Mouse (Mus musculus): Measurements from ENCODE around the gene Gm42688. TPM values are rescaled to one million over a fixed set of nuclear protein-coding genes. Genes with fewer than 3 reads are reported as not detected.

Gm42688 gene
- polyA plus RNA-seq, 1 experiment from 2014 or later, result 3.5 TPM

DNA sequence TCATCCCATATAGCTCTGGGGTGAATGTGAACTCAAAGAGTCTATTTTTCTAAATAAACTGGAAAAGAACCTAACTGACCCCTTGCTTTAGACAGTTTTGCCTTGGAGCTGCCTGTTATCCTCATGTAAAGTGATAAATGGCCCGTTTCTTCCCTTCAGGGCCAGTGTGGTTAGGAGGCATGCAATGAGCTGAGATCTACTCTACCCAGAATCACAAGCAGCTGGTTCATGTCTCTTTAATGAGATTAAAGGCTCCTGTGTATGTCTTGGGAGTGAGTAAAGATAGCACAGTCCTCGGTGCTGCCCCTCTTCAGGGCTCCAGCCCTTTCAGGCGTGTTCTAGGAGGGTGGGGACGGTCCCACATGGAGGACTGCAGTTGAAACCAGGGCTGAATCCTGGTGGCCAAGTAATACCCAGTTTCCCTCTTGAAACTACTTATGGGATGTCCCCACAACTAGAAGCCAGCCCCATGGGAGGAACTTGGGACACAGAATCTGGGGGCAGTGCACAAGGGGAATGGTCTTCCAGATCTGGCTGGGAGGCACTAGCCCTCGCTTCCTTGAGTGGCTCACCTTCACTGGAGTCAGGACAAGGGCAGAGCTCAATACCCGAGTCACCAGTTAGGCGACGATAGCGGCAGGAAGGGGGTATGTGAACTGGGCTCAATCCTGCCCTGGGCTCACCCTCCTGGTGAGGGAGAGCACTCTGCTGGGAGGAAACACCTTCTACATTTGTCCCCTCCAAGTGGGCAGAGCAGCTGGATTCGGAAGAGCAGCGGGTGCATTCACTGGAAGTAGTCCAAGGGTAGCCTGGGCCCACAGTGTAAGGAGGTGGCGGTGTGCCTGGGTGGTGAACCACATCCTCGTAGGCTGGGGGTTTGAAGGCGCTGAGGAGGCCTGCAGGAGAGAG, 17.7 kb downstream of the Gm42688 start:
- ATAC-seq (ENCODE audit: insufficient number of reproducible peaks, insufficient read depth, low FRiP score, low TSS enrichment, low read depth), result no peak
- Histone ChIP-seq H3K36me3 (peaks cover 33% of the 10 kb centered on the region), H3K4me3 (0 out of 2 replicates have a peak overlapping the region, but pooled peaks have one; percentile 80), H3K27me3 (no peaks in the 10 kb centered on the region), H3K4me2 (no peak overlapping the region), H3K9ac (peak overlapping the region; percentile 92), H3K4me1 (peaks cover 66% of the 10 kb centered on the region), H3K27ac (peak overlapping the region; percentile 51; the same call in 1 of the 2 replicates), H3K9me3 (no peaks in the 10 kb centered on the region)
- WGBS, result 77% methylated on average over 14 of the region's 14 CpGs

DNA sequence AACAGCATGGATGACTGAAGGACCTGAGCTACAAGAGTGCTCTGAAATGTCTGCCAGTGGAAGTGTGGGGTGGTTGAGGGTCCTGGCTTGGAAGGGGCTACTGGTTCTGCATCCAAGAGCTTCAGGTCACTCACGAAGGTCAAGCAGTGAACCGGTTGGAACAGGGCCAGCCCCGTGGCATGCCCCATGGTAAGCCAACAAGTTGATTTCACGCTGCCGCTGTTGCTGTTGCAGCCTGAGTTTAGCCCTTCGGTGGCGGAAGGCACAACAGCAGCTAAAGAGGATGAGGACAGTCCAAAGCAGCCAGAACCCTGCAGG, 18.3 kb downstream of the Gm42688 start:
- Histone ChIP-seq H3K9me3 (no peaks in the 10 kb centered on the region), H3K27ac (0 out of 2 replicates have a peak overlapping the region, but pooled peaks have one; percentile 51), H3K9ac (peak overlapping the region; percentile 92), H3K4me1 (peaks cover 67% of the 10 kb centered on the region), H3K4me3 (peak overlapping the region; percentile 80), H3K4me2 (peak overlapping the region; percentile 83), H3K27me3 (no peaks in the 10 kb centered on the region), H3K36me3 (peaks cover 33% of the 10 kb centered on the region)
- no peak for ATAC-seq (ENCODE audit: insufficient number of reproducible peaks, insufficient read depth, low FRiP score, low TSS enrichment, low read depth)
- 70% methylated on average over 7 of the region's 7 CpGs for WGBS

DNA sequence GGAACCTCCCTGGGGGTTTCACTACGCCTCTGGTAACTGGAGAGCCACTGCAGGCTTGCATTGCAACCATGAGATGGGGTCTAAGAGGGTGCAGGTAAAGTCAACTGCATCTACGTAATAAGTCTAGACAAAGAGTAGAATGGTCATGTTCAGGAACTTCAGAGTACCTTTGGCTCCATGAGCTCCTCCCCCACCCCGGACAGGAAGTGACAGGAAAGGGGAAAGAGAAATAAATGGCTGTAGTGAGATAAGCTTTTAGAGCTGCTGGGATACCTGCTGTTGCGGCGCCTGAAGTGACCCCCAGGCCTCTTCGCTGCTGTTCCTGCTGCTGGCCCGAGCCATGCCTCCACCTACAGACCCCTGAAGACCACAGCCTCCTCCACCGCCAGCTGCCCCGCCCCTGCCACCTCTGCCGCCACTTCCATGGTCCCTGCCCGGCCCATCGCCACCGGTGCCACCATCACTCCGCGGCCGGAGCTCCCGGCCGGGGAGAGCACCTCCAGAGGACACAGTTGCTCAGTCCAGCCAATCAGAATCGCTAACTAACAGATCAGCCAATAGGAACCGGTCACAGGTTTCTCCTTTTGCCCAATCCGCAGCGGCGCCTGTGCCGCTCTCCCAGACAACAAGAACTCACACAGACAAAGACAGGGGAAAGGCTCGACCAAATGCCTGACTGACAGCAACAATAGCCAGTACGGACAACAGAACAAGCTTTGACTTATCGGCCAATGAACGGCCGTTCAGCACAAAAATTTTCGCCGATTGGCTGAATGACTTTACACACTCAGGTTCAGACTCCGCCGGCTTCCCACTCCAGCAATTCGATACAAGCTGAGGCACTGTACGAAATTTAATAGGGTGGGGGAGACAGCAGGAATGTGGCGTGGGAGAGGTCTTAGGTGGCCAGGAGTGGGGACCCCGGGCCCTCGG, 19.8 kb downstream of the Gm42688 start, which contains the start of gene Wbp1:
Gene Wbp1 (minus strand): TSS at position 630 of the 933 bp plus-strand sequence.
- H3K9me3 ChIP-seq, result no peaks in the 10 kb centered on the region
- peak within 1 kb of the TSS; percentile 83 for H3K4me2 ChIP-seq
- peak within 1 kb of the TSS; percentile 100 for H3K27ac ChIP-seq
- no peaks in the 10 kb centered on the region for H3K27me3 ChIP-seq
- peak within 1 kb of the TSS; percentile 80 for H3K4me3 ChIP-seq
- H3K4me1 ChIP-seq, result peaks cover 65% of the 10 kb centered on the region
- WGBS, result under 1% methylated on average over 38 of the region's 38 CpGs
- peak within 1 kb of the TSS; percentile 92 for H3K9ac ChIP-seq
- ATAC-seq (ENCODE audit: insufficient number of reproducible peaks, insufficient read depth, low FRiP score, low TSS enrichment, low read depth), result peak; percentile 93
- H3K36me3 ChIP-seq, result peaks cover 33% of the 10 kb centered on the region

DNA sequence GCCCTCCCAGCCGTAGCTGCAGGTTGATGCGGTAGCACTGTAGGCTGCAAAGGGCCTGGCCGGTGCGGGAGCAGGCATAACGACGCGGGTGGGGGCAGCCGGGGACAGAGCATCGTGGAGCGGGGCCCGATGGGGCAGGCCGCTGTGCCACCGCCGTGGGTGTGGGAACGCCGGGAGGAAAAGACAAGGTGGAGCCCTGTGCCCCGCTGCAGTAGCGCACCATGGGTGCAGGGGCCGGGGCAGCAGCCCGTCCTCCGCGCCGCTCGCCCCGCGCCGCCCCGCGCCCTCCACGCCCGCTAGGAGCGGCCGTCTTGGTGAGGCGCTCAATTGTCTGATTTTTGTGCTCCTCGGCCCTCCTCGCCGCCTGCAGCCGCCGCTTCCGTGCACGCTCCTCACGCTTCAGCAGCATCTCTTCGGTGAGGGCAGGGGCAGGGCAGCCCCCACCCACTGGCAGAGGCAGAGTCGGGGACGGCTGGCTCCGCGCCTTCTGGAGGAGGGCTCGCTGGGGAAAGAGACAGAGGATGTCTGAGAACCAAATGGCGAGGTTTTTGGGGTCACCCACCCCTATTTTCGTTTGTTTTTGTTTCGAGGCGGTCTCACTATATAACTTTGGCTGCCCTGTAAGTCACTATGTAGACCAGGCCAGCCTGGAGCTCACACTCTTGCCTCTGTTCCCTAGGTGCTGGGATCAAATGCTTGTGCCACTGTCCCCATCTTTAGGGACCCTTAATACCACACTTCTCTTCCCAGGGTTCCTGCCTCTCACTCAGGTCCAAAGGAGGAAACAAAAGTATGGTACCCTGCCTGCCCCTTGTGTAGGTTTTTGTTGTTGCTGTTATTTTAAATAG, 20.7 kb downstream of the Gm42688 start:
- Histone ChIP-seq H3K9me3 (no peaks in the 10 kb centered on the region), H3K4me3 (peak overlapping the region; percentile 80), H3K27me3 (no peaks in the 10 kb centered on the region), H3K27ac (peak overlapping the region; percentile 100), H3K4me1 (peaks cover 56% of the 10 kb centered on the region), H3K9ac (peak overlapping the region; percentile 89), H3K36me3 (peaks cover 28% of the 10 kb centered on the region), H3K4me2 (peak overlapping the region; percentile 83)
- ATAC-seq (ENCODE audit: insufficient number of reproducible peaks, insufficient read depth, low FRiP score, low TSS enrichment, low read depth), result peak; percentile 6; the same call in 1 of the 2 replicates
- WGBS, result 2% methylated on average over 47 of the region's 52 CpGs

DNA sequence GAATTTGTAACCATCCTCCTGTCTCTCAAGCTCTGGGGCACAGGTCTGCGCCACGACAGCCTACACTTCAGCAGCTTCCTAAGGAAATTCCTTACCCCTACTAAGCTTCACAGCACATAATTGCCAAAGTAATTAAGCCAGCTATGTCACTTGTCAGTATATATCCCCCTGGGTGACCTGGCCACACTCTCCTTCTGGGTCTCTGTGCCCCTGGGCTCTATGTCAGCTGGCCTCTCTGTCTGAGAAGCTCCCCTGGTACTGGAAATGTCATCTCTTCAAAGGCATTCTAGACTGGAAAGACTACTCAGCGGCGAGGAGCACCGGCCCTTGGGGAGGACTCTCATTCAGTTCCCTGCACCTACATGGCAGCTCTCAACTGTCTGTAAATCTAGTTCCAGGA, 21.5 kb downstream of the Gm42688 start:
- 67% methylated on average over 5 of the region's 5 CpGs for WGBS
- H3K27me3 ChIP-seq, result no peaks in the 10 kb centered on the region
- H3K9me3 ChIP-seq, result no peaks in the 10 kb centered on the region
- peak overlapping the region; percentile 89 for H3K9ac ChIP-seq
- ATAC-seq (ENCODE audit: insufficient number of reproducible peaks, insufficient read depth, low FRiP score, low TSS enrichment, low read depth), result no peak
- H3K4me3 ChIP-seq, result peak overlapping the region; percentile 80
- peak overlapping the region; percentile 100 for H3K27ac ChIP-seq
- H3K36me3 ChIP-seq, result peaks cover 19% of the 10 kb centered on the region
- H3K4me1 ChIP-seq, result peaks cover 51% of the 10 kb centered on the region
- peak overlapping the region; percentile 83 for H3K4me2 ChIP-seq

DNA sequence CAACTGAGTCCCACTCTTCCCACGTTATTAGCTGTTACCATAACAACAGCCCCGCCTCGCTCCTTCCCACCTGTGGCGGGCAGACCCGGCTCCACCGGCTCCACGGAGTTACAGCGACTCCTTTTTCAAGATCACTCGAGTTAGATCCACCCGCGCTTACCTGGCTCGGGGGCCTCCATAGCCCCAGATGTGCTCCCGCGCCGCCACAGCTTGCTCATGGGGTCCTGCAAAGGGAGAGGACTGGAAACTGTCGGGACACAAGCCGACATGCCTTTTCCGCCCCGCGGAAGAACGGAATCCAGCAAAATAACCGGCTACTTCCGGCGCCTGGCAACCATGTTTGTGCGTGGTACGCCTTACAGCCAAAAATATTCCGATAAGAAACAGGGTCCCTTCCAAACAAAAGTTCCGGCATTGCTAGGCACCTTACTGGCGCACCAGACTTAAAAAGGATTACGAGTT, 23.5 kb downstream of the Gm42688 start:
- ATAC-seq (ENCODE audit: insufficient number of reproducible peaks, insufficient read depth, low FRiP score, low TSS enrichment, low read depth), result no peak
- peaks cover under 1% of the 10 kb centered on the region; the same call in 1 of the 2 replicates for H3K36me3 ChIP-seq
- H3K27me3 ChIP-seq, result no peaks in the 10 kb centered on the region
- H3K27ac ChIP-seq, result peak overlapping the region; percentile 64; the same call in 1 of the 2 replicates
- H3K9me3 ChIP-seq, result no peaks in the 10 kb centered on the region
- H3K4me3 ChIP-seq, result peak overlapping the region; percentile 81
- H3K9ac ChIP-seq, result peak overlapping the region; percentile 83
- H3K4me1 ChIP-seq, result peaks cover 34% of the 10 kb centered on the region
- under 1% methylated on average over 30 of the region's 30 CpGs for WGBS
- H3K4me2 ChIP-seq, result peak overlapping the region; percentile 83

DNA sequence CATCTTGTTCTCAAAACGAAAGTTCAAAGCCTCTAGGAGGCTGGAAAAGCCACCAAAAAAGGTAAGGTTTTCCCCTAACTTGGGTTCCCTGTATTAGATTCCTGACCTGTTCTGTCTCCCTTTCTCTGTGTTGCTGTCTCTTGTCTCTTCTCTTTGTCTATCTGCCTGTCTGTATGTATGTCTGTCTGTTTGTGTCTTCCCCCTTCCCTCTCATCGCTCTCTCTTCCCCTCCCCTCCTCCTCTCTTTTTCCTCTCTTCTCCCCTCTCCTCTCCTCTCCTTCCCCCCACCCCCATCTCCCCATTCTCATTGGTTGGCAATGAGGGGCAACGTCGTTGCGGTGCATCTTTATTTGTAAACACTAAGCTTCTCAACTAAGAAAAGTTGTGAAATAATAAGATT, 23.9 kb downstream of the Gm42688 start, which contains the start of gene Ino80b:
Gene Ino80b (minus strand): TSS at position 101 of the 400 bp plus-strand sequence.
- peaks cover 30% of the 10 kb centered on the region for H3K4me1 ChIP-seq
- peak within 1 kb of the TSS; percentile 64; the same call in 1 of the 2 replicates for H3K27ac ChIP-seq
- ATAC-seq (ENCODE audit: insufficient number of reproducible peaks, insufficient read depth, low FRiP score, low TSS enrichment, low read depth), result no peak
- H3K9me3 ChIP-seq, result no peaks in the 10 kb centered on the region
- H3K9ac ChIP-seq, result peak within 1 kb of the TSS; percentile 83
- peak within 1 kb of the TSS; percentile 83 for H3K4me2 ChIP-seq
- H3K27me3 ChIP-seq, result no peaks in the 10 kb centered on the region
- 22% methylated on average over 5 of the region's 5 CpGs for WGBS
- H3K36me3 ChIP-seq, result no peaks in the 10 kb centered on the region
- peak within 1 kb of the TSS; percentile 81 for H3K4me3 ChIP-seq

DNA sequence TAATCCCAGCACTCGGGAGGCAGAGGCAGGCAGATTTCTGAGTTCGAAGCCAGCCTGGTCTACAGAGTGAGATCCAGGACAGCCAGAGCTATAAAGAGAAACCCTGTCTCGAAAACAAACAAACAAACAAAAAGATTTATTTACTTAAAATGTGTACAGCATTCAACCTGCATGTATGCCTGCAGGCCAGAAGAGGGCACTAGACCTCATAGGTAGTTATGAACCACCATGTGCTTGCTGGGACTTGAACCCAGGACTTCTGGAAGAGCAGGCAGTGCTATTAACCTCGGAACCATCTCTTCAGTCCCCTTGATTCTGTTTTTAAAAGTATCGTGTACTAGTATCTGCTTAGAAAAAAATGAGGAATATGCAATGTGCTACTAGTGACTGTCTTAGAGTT, 26.0 kb downstream of the Gm42688 start:
- H3K9ac ChIP-seq, result no peak overlapping the region
- H3K9me3 ChIP-seq, result no peaks in the 10 kb centered on the region
- ATAC-seq (ENCODE audit: insufficient number of reproducible peaks, insufficient read depth, low FRiP score, low TSS enrichment, low read depth), result no peak
- no peak overlapping the region for H3K4me3 ChIP-seq
- H3K4me2 ChIP-seq, result no peak overlapping the region
- 90% methylated on average over 5 of the region's 5 CpGs for WGBS
- peaks cover 26% of the 10 kb centered on the region for H3K4me1 ChIP-seq
- H3K27me3 ChIP-seq, result no peaks in the 10 kb centered on the region
- H3K36me3 ChIP-seq, result no peaks in the 10 kb centered on the region
- no peak overlapping the region for H3K27ac ChIP-seq

DNA sequence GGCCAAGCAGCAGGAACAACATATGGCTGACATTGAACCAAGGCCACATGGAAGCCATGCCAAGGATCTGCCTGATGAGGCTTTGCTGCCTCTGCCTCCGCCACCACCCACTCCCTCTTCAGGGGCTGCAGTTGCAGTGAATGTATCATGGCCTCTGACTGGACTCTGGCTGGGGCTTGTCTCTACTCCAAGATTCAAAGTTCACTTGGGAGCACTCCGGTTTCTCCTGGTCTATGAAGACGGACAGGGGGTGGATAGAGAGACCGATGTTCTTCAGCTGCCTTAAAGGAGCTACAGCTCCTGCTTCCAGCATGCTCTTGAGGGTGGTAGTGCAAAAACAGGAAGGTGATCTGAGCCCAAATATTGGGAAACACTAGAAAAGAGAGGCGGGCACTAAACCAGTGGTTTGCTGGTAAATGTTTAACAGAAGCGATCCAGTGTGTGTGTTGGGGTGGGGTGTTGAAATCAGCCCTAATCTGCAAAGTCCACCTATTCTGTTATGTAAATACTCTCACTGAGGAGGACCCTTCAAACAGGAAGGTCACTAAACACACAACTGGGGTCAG, 30.1 kb downstream of the Gm42688 start:
- H3K27me3 ChIP-seq, result no peaks in the 10 kb centered on the region
- no peaks in the 10 kb centered on the region for H3K9me3 ChIP-seq
- no peak for ATAC-seq (ENCODE audit: insufficient number of reproducible peaks, insufficient read depth, low FRiP score, low TSS enrichment, low read depth)
- H3K27ac ChIP-seq, result no peak overlapping the region
- H3K36me3 ChIP-seq, result no peaks in the 10 kb centered on the region
- no peak overlapping the region for H3K4me2 ChIP-seq
- no peak overlapping the region for H3K9ac ChIP-seq
- WGBS, result 79% methylated on average over 6 of the region's 6 CpGs
- H3K4me3 ChIP-seq, result no peak overlapping the region
- H3K4me1 ChIP-seq, result peaks cover 18% of the 10 kb centered on the region

DNA sequence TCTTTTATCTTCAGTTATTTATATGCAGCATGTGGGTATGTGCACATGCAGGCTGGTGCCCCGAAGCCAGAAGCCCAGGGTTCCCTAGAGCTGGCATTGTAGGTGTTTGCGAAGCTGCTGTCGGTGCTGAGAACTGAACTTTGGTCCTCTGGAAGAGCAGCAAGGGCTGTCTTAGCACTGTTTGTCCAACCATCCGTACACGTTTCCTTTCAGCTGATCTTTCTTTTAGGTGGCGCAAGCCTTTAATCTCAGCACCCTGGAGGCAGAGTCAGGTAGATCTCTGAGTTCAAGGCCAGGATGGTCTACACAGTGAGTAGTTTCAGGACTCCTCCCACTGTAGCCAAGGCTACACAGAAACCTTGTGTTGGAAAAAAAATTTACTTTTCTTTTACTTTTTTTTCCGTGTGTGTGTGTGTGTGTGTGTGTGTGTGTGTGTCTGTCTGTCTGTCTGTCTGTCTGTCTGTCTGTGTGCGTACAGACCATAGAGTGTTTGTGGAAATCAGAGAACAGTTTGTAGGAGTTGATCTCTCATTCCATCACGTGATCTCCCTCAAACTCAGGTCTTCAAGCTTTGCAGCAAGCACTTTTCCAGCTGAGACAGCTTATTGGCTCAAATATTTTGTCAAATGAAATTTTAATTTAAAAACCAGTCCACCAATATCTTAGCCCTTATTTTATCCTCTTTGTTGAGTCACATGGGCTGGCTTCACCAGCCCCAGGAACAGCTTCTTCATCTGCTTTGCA, 30.9 kb downstream of the Gm42688 start:
- no peaks in the 10 kb centered on the region for H3K9me3 ChIP-seq
- no peaks in the 10 kb centered on the region for H3K36me3 ChIP-seq
- no peak overlapping the region for H3K4me2 ChIP-seq
- H3K27ac ChIP-seq, result no peak overlapping the region
- no peak for ATAC-seq (ENCODE audit: insufficient number of reproducible peaks, insufficient read depth, low FRiP score, low TSS enrichment, low read depth)
- no peaks in the 10 kb centered on the region for H3K27me3 ChIP-seq
- peaks cover 20% of the 10 kb centered on the region for H3K4me1 ChIP-seq
- WGBS, result 86% methylated on average over 9 of the region's 9 CpGs
- no peak overlapping the region for H3K9ac ChIP-seq
- H3K4me3 ChIP-seq, result no peak overlapping the region
